Mouse (Mus musculus): ENCODE data around the gene Cacna2d1. TPM values are rescaled to one million over a fixed set of nuclear protein-coding genes. Genes with fewer than 3 reads are reported as not detected.

The Cacna2d1 gene
- polyA plus RNA-seq, 1 experiment from 2014 or later = 36.4 TPM

DNA sequence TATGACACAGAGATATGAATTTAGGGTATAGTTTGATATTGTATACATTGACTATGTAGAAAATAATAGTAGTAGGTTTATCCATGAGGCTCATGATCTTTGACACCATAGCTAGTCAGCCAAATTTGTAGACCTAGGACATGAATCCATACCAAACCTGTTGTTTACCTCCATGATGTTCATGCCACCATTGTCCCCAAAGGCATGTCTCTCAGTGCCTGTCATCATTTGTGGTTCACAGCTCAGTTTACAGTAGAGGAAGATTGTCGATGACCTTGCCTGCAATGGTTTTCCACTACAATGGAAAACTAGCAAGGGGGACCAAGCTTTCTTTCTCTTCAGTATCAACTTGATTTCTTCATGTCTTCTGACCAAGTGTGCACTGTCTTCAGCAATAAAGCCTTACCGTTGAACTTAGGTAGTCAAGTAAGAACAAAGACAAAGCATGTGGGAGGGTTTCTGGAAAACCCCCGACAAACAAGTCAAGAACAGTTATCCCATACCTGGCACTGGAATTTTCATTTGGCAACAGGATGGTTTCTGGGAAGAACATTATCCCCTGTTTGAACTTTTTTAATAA, 441.9 kb downstream of the Cacna2d1 start:
- WGBS = 95% methylated on average over 3 of the region's 3 CpGs
- Histone ChIP-seq H3K27me3 (ENCODE audit: control insufficient read depth, insufficient read depth, low read depth, low read length) (no peaks in the 10 kb centered on the region), H3K9ac (ENCODE audit: low read depth, low read length) (no peak overlapping the region), H3K27ac (ENCODE audit: low read length) (no peak overlapping the region), H3K9me3 (replicated peaks; ENCODE audit: control insufficient read depth, low read length, poor library complexity, severe bottlenecking) (no peaks in the 10 kb centered on the region), H3K4me1 (ENCODE audit: control insufficient read depth, insufficient read depth, low read length) (no peaks in the 10 kb centered on the region), H3K4me2 (ENCODE audit: low read length) (no peak overlapping the region), H3K4me3 (ENCODE audit: low read depth, low read length) (no peak overlapping the region), H3K36me3 (ENCODE audit: control insufficient read depth, insufficient read depth, low read length) (no peaks in the 10 kb centered on the region)
- no peak for ATAC-seq

DNA sequence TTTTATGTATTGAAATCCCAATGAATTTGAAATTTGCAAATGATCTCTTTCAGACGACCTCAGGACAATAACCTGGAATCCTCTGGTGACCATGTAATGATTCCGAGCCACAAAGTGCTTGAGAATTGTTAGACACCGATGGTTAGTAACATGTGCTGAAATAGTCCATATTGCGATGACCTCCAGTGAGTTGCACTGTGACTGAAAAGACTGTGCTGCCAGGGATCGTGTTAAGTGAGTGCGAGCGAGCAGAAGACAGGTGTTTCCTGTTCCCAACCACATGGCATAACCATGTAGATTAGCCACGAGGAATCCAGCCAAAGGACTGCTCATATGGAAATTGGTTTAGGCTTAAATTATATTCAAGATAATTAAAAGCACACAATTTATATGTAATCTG, 475.5 kb downstream of the Cacna2d1 start:
- Histone ChIP-seq H3K36me3 (ENCODE audit: control insufficient read depth, insufficient read depth, low read length) (no peaks in the 10 kb centered on the region), H3K9ac (ENCODE audit: low read depth, low read length) (no peak overlapping the region), H3K4me3 (ENCODE audit: low read depth, low read length) (no peak overlapping the region), H3K4me1 (ENCODE audit: control insufficient read depth, insufficient read depth, low read length) (no peaks in the 10 kb centered on the region), H3K27me3 (ENCODE audit: control insufficient read depth, insufficient read depth, low read depth, low read length) (no peaks in the 10 kb centered on the region), H3K9me3 (replicated peaks; ENCODE audit: control insufficient read depth, low read length, poor library complexity, severe bottlenecking) (no peaks in the 10 kb centered on the region), H3K27ac (ENCODE audit: low read length) (no peak overlapping the region), H3K4me2 (ENCODE audit: low read length) (no peak overlapping the region)
- ATAC-seq = no peak
- 83% methylated on average over 8 of the region's 8 CpGs for WGBS

DNA sequence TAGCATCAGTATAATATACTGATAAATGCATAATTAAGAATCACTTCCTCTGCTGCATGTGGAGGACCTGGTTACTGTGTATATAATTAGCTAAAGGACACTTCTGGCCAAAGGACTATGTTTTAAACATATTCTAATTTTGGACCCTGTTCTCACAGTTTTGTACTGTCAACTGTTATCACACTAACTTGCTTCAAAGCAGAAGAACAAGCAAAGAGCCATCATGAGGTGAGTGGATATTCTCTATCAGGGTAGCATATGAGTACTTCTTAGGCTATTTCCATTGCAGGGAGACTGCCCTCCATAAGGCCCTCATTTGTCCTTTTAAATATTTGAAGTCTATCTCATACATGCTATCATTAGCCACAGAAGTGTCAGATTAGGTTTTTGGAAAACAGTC, 480.2 kb downstream of the Cacna2d1 start:
- Histone ChIP-seq H3K27ac (ENCODE audit: low read length) (no peak overlapping the region), H3K9me3 (replicated peaks; ENCODE audit: control insufficient read depth, low read length, poor library complexity, severe bottlenecking) (no peaks in the 10 kb centered on the region), H3K4me2 (ENCODE audit: low read length) (no peak overlapping the region), H3K9ac (ENCODE audit: low read depth, low read length) (no peak overlapping the region), H3K27me3 (ENCODE audit: control insufficient read depth, insufficient read depth, low read depth, low read length) (no peaks in the 10 kb centered on the region), H3K4me1 (ENCODE audit: control insufficient read depth, insufficient read depth, low read length) (no peaks in the 10 kb centered on the region), H3K36me3 (ENCODE audit: control insufficient read depth, insufficient read depth, low read length) (no peaks in the 10 kb centered on the region), H3K4me3 (ENCODE audit: low read depth, low read length) (no peak overlapping the region)
- no peak for ATAC-seq

DNA sequence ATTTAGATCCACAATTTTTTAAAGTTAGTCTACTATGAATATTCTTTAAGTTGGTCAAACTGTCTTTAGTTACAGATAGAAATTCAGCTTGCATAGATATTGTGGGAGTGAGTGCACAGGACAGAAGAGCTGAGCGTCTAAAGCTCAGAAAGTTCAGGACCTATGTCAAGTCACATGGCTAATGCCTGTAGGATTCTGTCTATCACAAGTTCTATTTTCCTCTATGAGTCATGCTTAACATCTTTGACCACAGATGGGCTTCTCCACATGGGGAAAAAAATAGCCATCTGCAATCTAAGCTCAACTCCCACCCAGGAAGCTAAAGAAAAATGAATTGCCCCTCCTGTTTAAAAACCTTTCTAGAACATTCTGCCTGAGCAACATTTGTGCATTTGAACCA, 483.5 kb downstream of the Cacna2d1 start:
- H3K27ac ChIP-seq (ENCODE audit: low read length) = no peak overlapping the region
- H3K4me1 ChIP-seq (ENCODE audit: control insufficient read depth, insufficient read depth, low read length) = no peaks in the 10 kb centered on the region
- no peaks in the 10 kb centered on the region for H3K36me3 ChIP-seq (ENCODE audit: control insufficient read depth, insufficient read depth, low read length)
- no peak for ATAC-seq
- H3K4me3 ChIP-seq (ENCODE audit: low read depth, low read length) = no peak overlapping the region
- no peak overlapping the region for H3K9ac ChIP-seq (ENCODE audit: low read depth, low read length)
- no peak overlapping the region for H3K4me2 ChIP-seq (ENCODE audit: low read length)
- no peaks in the 10 kb centered on the region for H3K9me3 ChIP-seq (replicated peaks; ENCODE audit: control insufficient read depth, low read length, poor library complexity, severe bottlenecking)
- no peaks in the 10 kb centered on the region for H3K27me3 ChIP-seq (ENCODE audit: control insufficient read depth, insufficient read depth, low read depth, low read length)
- 94% methylated on average over 1 of the region's 1 CpGs for WGBS

DNA sequence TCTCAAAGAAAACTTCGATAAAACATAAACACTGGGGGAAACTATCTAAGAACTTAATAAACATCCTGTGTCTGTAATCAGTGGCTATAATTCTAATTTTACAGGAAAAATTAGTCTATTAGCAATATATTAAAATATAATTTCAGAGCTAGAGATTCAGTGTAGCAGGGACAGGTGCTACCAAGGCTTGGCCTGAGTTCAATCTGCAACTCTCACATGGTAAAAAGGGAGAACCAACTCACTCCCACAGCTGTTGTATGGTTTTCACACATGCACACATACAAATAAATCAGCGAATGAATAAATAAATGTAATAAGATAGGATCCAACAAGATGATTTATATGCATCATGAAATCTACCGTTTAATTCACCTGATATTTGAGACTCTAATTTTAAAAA, 484.0 kb downstream of the Cacna2d1 start:
- ATAC-seq = no peak
- Histone ChIP-seq H3K36me3 (ENCODE audit: control insufficient read depth, insufficient read depth, low read length) (no peaks in the 10 kb centered on the region), H3K27ac (ENCODE audit: low read length) (no peak overlapping the region), H3K9me3 (replicated peaks; ENCODE audit: control insufficient read depth, low read length, poor library complexity, severe bottlenecking) (no peaks in the 10 kb centered on the region), H3K4me3 (ENCODE audit: low read depth, low read length) (no peak overlapping the region), H3K9ac (ENCODE audit: low read depth, low read length) (no peak overlapping the region), H3K27me3 (ENCODE audit: control insufficient read depth, insufficient read depth, low read depth, low read length) (no peaks in the 10 kb centered on the region), H3K4me1 (ENCODE audit: control insufficient read depth, insufficient read depth, low read length) (no peaks in the 10 kb centered on the region), H3K4me2 (ENCODE audit: low read length) (no peak overlapping the region)
- WGBS = 90% methylated on average over 3 of the region's 3 CpGs

Other genes with a start within 250 kb of the Cacna2d1 start
- gene Speer4c, start 220.4 kb upstream of the Cacna2d1 start, polyA plus RNA-seq (2015; fragmentation: Nextera tagmentation; extraction: Ambion mirVana) = not detected in 2 replicates

Measured in midbrain, embryonic 16.5 days (tissue).